Mouse (Mus musculus) heart, adult 2 months (tissue): ENCODE data around the gene Jagn1. TPM values are rescaled to one million over a fixed set of nuclear protein-coding genes. Genes with fewer than 3 reads are reported as not detected.

Experiments used
- DNase-seq, 2 experiments: peaks; one replicate each; pipeline ENCODE4 v3.0.0; 2021
- H3K27ac ChIP-seq: fragments of 200-600 bp; 2 replicates; pipeline ENCODE4 v1.8.1; 2022
- H3K27me3 ChIP-seq: fragments of 200-500 bp; 2 replicates; pipeline ENCODE4 v1.6.1; 2012; ENCODE audit warnings: mild to moderate bottlenecking, low read length, inconsistent platforms, mixed read lengths; ENCODE audit not compliant: control insufficient read depth, insufficient read depth
- H3K36me3 ChIP-seq: fragments of 200-500 bp; 2 replicates; pipeline ENCODE4 v1.6.1; 2012; ENCODE audit warnings: low read length, inconsistent platforms; ENCODE audit not compliant: control insufficient read depth, insufficient read depth
- H3K4me1 ChIP-seq: fragments of 200-500 bp; 2 replicates; pipeline ENCODE4 v1.6.1; 2011; ENCODE audit warnings: low read length; ENCODE audit not compliant: control insufficient read depth, insufficient read depth
- H3K4me3 ChIP-seq: fragments of 200-600 bp; 2 replicates; pipeline ENCODE4 v1.8.1; 2022
- H3K79me2 ChIP-seq: fragments of 200-500 bp; replicated peaks from 2 replicates; pipeline ENCODE4 v1.6.1; 2012; ENCODE audit warnings: mild to moderate bottlenecking, inconsistent platforms, low read length, moderate library complexity, mixed read lengths; ENCODE audit not compliant: control insufficient read depth, insufficient read depth
- H3K9ac ChIP-seq: fragments of 200-500 bp; 2 replicates; pipeline ENCODE4 v1.6.1; 2012; ENCODE audit warnings: low read depth, mild to moderate bottlenecking, control low read depth, inconsistent platforms, low read length, mixed read lengths
- CTCF ChIP-seq: fragments of 200-600 bp; IDR thresholded peaks from 2 replicates; pipeline ENCODE4 v1.8.1; 2022; ENCODE audit warnings: antibody characterized with exemption, mild to moderate bottlenecking, moderate library complexity
- EP300 ChIP-seq: fragments of 200-500 bp; IDR thresholded peaks from 2 replicates; pipeline ENCODE4 v1.6.1; 2011; ENCODE audit warnings: low read depth, low read length, control low read depth; ENCODE audit not compliant: insufficient read depth
- POLR2A ChIP-seq: fragments of 200-500 bp; IDR thresholded peaks from 2 replicates; pipeline ENCODE4 v1.6.1; 2011; ENCODE audit warnings: mild to moderate bottlenecking, low read depth, low read length, control low read depth; ENCODE audit not compliant: insufficient read depth
- WGBS: fragments of 180-500 bp; shearing (Covaris S2); methylation state at CpG from one replicate; pipeline ENCODE4 v1.1.7; 2018; 5-methylcytosine and 5-hydroxymethylcytosine counted together
- intact Hi-C: fragments of 180-260 bp; cut with DNase I; formaldehyde crosslinking; loops from one replicate; pipeline ENCODE4 v1.15.1; 2025
- polyA plus RNA-seq: library from polyadenylated mRNA; depleted of rRNA; stranded (reverse); fragments of >200 nt; gene quantifications from 2 replicates; pipeline ENCODE4 v1.2.3, GENCODE M21; 2012
- total RNA-seq, 2 experiments: library from RNA; stranded (reverse); gene quantifications; 2 replicates each; pipeline ENCODE4 v1.2.3; 2021

Jagn1 gene
- total and polyA plus RNA-seq, 3 experiments = 21.1 to 43.3 (median 22.5) TPM

DNA sequence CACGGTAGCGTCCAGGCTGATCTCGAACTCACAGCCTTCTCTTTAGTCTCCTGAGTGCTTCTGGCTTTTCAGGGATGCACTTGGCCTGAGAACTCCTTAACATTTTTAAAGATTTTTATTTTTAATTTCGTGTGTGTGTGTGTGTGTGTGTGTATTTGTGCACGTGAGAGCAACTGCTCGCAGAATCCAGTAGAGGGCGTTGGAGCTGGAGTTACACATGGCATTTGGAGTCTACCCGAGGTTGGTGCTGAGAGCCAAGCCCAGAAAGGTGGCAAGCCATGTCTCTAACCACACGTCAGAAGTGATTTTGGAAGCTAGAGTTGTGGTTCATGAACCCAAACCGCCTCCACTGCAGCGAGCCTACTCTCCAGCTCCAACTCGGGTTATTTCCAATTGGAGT lies 722 bp downstream of the Jagn1 start:
- H3K27me3 ChIP-seq = no peaks in the 10 kb centered on the region
- peak overlapping the region; percentile 77 for H3K9ac ChIP-seq
- peaks cover 2% of the 10 kb centered on the region for H3K4me1 ChIP-seq
- peak overlapping the region; percentile 88 for H3K4me3 ChIP-seq
- H3K27ac ChIP-seq = peak overlapping the region; percentile 82
- H3K79me2 ChIP-seq = no peaks in the 10 kb centered on the region; the same call in 1 of the 2 replicates
- WGBS = 43% methylated on average over 12 of the region's 12 CpGs
- 0 out of 2 replicates have a peak, but pooled peaks cover 2% of the 10 kb centered on the region for H3K36me3 ChIP-seq
- TF ChIP-seq CTCF = peak; percentile 32
- no peak for TF ChIP-seq EP300
- TF ChIP-seq POLR2A = no peak
- no peak for DNase-seq
- intact Hi-C loops = loop anchor here (5.0 kb wide), 1 partner anchor 39 kb away; the partner anchor contains the start of gene Creld1

DNA sequence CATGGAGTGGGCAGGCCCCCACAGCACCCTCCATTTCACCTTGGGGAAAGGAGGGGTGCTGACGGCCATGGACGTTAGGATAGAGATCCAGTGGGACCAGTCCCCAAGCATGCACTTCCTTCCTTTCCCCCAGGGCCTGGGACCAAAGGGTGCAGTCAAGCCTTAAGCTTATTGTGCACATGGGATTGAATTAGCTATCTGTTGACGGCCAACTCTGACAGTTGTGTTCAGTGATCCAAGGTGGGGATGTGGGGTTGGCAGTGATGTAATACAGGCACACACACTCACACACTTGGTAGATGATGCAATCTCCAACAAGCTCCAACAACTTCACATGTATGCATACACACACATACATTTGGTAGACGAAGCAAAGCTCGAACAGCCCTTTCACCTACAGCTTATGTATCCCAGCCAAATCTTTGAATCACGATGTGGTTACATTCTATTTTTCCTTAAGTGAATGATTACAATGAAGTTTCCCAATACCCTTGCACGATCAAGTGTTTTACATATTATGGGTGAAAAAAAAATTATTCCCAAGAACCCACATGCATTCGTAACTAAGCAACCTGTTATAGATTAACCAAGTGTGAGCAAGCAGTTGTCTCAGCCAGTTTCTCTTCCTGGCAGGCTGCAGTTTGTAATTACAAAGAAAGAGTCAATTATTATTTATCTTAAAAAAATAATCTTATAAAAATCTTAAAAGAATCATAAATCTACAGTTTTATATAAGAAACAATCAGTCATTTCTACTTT lies 2.0 kb downstream of the Jagn1 start:
- no peak overlapping the region for H3K4me3 ChIP-seq
- intact Hi-C loops = loop anchor here (5.0 kb wide), 1 partner anchor 38 kb away; the partner anchor contains the start of gene Creld1
- TF ChIP-seq POLR2A = no peak
- no peak for TF ChIP-seq EP300
- TF ChIP-seq CTCF = no peak
- H3K27me3 ChIP-seq = no peaks in the 10 kb centered on the region
- H3K27ac ChIP-seq = no peak overlapping the region
- peaks cover 2% of the 10 kb centered on the region for H3K4me1 ChIP-seq
- 0 out of 2 replicates have a peak, but pooled peaks cover 2% of the 10 kb centered on the region for H3K36me3 ChIP-seq
- DNase-seq = no peak
- WGBS = 83% methylated on average over 8 of the region's 8 CpGs
- H3K9ac ChIP-seq = no peak overlapping the region
- H3K79me2 ChIP-seq = no peaks in the 10 kb centered on the region; the same call in 1 of the 2 replicates

DNA sequence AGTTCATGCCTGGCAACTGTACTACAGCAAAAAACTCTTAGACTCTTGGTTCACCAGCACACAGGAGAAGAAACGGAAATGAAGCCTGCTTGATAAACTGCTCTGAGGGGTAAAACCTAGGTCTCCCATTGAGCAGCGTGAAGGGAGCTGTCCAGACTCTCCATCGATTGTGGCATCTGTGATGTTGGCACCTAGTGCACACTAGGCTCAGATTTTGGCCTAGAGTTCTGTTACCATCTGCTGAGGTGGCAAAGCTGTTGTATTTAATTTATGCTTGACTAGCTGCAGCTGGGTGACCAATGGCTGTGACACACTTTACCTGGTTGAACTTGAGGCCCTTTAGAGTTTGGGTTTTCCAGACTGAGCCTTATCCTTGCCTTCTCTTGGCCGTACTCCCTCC lies 5.3 kb downstream of the Jagn1 start:
- 97% methylated on average over 4 of the region's 4 CpGs for WGBS

DNA sequence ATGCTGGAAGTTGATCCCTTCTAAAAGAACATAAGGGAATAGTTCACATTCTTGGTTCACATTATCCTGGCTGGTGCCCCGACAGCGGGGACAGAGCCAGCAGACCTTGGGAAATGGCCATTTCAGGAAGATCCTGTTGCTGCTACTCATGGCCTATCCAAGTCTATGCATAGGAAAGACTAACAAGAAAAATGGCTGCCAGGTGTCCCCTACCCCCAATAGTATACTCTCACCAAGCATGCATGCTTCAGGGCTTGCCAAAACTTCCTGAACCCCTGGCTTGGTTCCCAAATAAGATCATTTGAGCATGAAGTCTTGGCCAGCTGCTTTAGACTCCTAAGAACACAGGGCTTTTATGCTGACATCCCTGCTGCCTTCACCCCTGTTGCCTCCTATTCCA lies 9.5 kb downstream of the Jagn1 start:
- no peak overlapping the region for H3K27ac ChIP-seq
- intact Hi-C loops = no loop called here
- H3K36me3 ChIP-seq = 0 out of 2 replicates have a peak, but pooled peaks cover 2% of the 10 kb centered on the region
- no peaks in the 10 kb centered on the region for H3K79me2 ChIP-seq
- DNase-seq = no peak
- peaks cover 3% of the 10 kb centered on the region for H3K4me1 ChIP-seq
- no peaks in the 10 kb centered on the region for H3K27me3 ChIP-seq
- no peak overlapping the region for H3K9ac ChIP-seq
- WGBS = 33% methylated on average over 2 of the region's 2 CpGs
- TF ChIP-seq EP300 (no peak), CTCF (no peak), POLR2A (no peak)
- no peak overlapping the region for H3K4me3 ChIP-seq

More for the DNA sequence above, 5.3 kb downstream of the Jagn1 start:
- no peaks in the 10 kb centered on the region for H3K27me3 ChIP-seq
- H3K79me2 ChIP-seq = no peaks in the 10 kb centered on the region; the same call in 1 of the 2 replicates
- no peak overlapping the region for H3K4me3 ChIP-seq
- no peak for DNase-seq
- no peak for TF ChIP-seq POLR2A
- TF ChIP-seq CTCF = no peak
- TF ChIP-seq EP300 = no peak
- H3K36me3 ChIP-seq = 0 out of 2 replicates have a peak, but pooled peaks cover 2% of the 10 kb centered on the region
- intact Hi-C loops = no loop called here
- H3K27ac ChIP-seq = no peak overlapping the region
- H3K9ac ChIP-seq = no peak overlapping the region
- H3K4me1 ChIP-seq = peaks cover 5% of the 10 kb centered on the region

DNA sequence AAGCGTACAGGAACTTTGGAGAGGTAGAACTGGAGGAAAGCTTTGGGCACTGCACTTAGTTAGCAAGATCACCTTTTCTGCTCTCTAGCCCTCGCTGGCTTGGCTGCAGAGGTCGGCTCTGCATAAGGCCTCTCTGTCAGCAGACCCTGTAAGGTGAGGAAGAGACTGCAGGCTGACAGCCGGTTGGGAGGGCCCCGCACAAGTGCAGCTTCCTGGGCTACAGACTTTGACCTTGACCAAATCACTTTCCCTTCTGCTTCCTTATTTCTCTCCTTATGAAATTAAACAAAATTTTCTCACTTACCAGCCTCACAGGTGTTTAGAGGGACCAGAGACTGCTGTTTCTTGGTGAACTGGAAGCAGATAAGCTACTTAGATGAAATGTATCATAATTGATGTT lies 12.6 kb downstream of the Jagn1 start:
- Histone ChIP-seq H3K36me3 (no peaks in the 10 kb centered on the region), H3K4me1 (peaks cover 3% of the 10 kb centered on the region), H3K9ac (no peak overlapping the region), H3K27ac (no peak overlapping the region), H3K27me3 (no peaks in the 10 kb centered on the region), H3K4me3 (no peak overlapping the region), H3K79me2 (no peaks in the 10 kb centered on the region)
- TF ChIP-seq CTCF = no peak
- intact Hi-C loops = no loop called here
- WGBS = 55% methylated on average over 5 of the region's 5 CpGs
- DNase-seq = no peak

DNA sequence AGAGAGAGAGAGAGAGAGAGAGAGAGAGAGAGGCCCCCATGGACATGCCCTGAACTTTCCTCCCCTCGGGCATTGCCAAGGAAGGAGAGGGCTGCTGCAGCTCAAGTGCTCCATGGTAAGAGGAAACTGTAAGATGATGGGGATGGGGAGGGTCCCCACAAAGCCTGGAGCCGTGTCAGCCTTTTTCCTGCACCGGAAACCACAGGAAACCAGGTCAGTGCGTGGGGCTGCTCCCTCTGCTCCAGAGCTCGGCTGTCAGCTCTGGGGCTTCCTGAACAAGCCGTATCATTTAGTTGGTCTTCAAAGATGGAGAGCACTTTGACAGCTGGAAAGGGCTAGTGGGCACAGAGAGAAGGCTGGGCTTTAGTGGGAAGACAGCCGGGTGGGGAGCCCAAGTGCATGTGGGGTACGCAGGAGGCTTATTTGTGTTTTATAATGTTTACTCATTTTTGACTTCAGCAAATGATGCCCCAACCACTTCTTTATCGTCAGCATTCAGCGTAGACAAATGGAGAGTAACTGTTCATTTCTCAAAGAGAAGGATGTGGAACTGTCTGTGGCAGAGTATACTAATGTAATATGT lies 15.7 kb downstream of the Jagn1 start, which contains the start of gene Il17re:
TSS of gene Il17re (plus strand) at position 533 of the 583 bp plus-strand sequence.
- Histone ChIP-seq H3K4me1 (no peaks in the 10 kb centered on the region), H3K79me2 (no peaks in the 10 kb centered on the region), H3K4me3 (no peak within 1 kb of the TSS), H3K9ac (no peak within 1 kb of the TSS), H3K27me3 (no peaks in the 10 kb centered on the region), H3K27ac (no peak within 1 kb of the TSS), H3K36me3 (no peaks in the 10 kb centered on the region)
- no peak for TF ChIP-seq CTCF
- no peak for TF ChIP-seq EP300
- TF ChIP-seq POLR2A = no peak
- intact Hi-C loops = no loop called here
- no peak for DNase-seq
- 48% methylated on average over 10 of the region's 10 CpGs for WGBS
